Mouse (Mus musculus) bone marrow, adult 2 months (tissue): Measurements from ENCODE around the gene Micu2. TPM values are rescaled to one million over a fixed set of nuclear protein-coding genes. Genes with fewer than 3 reads are reported as not detected.

Source experiments
- H3K27ac ChIP-seq: fragments of 200-500 bp; 2 replicates; pipeline ENCODE4 v1.5.1; 2012; ENCODE audit warnings: low read depth, mild to moderate bottlenecking, control low read depth, inconsistent platforms, low read length; ENCODE audit not compliant: control insufficient read depth, poor library complexity, insufficient read depth
- H3K4me1 ChIP-seq: fragments of 200-500 bp; 2 replicates; pipeline ENCODE4 v1.6.1; 2011; ENCODE audit warnings: low read length; ENCODE audit not compliant: control insufficient read depth, insufficient read depth
- H3K4me3 ChIP-seq: fragments of 200-500 bp; replicated peaks from 2 replicates; pipeline ENCODE3; 2011; ENCODE audit warnings: mild to moderate bottlenecking, low read depth, low read length, control low read depth; ENCODE audit not compliant: control insufficient read depth
- CTCF ChIP-seq: fragments of 200-500 bp; IDR thresholded peaks from 2 replicates; pipeline ENCODE4 v1.5.1; 2011; ENCODE audit warnings: low read length, control low read depth; ENCODE audit not compliant: control insufficient read depth, insufficient read depth
- POLR2A ChIP-seq: fragments of 200-500 bp; IDR thresholded peaks from 2 replicates; pipeline ENCODE4 v1.6.1; 2011; ENCODE audit warnings: low read depth, mild to moderate bottlenecking, control low read depth, low read length, borderline replicate concordance; ENCODE audit not compliant: control insufficient read depth
- WGBS: fragments of 180-500 bp; shearing (Covaris S2); methylation state at CpG from one replicate; pipeline ENCODE4 v1.1.7; 2018; 5-methylcytosine and 5-hydroxymethylcytosine counted together
- polyA plus RNA-seq: library from polyadenylated mRNA; stranded (reverse); fragments of >200 nt; gene quantifications from 2 replicates; pipeline ENCODE4 v1.2.4, GENCODE M21; 2011; ENCODE audit warnings: low replicate concordance; ENCODE audit not compliant: missing spikeins, insufficient read depth, insufficient read length

The Micu2 gene
- polyA plus RNA-seq, 1 experiment, result 46.4 TPM

GRCm38 (mm10) chr14:57866676-57867276 lies 132.3 kb downstream of the Micu2 start:
- WGBS, result 83% methylated on average over 3 of the region's 3 CpGs
- H3K4me1 ChIP-seq, result peaks cover 1% of the 10 kb centered on the region; the same call in 1 of the 2 replicates
- H3K4me3 ChIP-seq, result no peak overlapping the region
- TF ChIP-seq CTCF (no peak), POLR2A (no peak)
- no peak overlapping the region for H3K27ac ChIP-seq

Other genes with a start within 250 kb of the Micu2 start
- gene Lats2, start 240.9 kb downstream of the Micu2 start, polyA plus RNA-seq, result 6.1 and 10.6 TPM in 2 replicates
- 75.0 and 138 TPM in 2 replicates for gene Sap18, start 201.1 kb downstream of the Micu2 start, polyA plus RNA-seq
- gene Ska3, start 173.1 kb downstream of the Micu2 start, polyA plus RNA-seq, result 8.3 and 14.0 TPM in 2 replicates
- gene Mrpl57, start 173.0 kb downstream of the Micu2 start, polyA plus RNA-seq, result 41.3 and 54.3 TPM in 2 replicates
- gene Zdhhc20, start 109.0 kb downstream of the Micu2 start, polyA plus RNA-seq, result 3.7 and 9.3 TPM in 2 replicates
- not detected in 2 replicates for gene Fgf9, start 71.3 kb upstream of the Micu2 start, polyA plus RNA-seq